Mouse (Mus musculus) MEL (cell line): ENCODE data around the gene Emd.
A peak's percentile ranks its signal among the peaks of the same experiment; 100 is the strongest.

Experiments used
- CTCF ChIP-seq, 3 experiments: IDR thresholded peaks in 2 of 3; conservative IDR thresholded peaks in 1 of 3; 2 replicates each; pipeline ENCODE4 v1.5.1; 2011 to 2012; ENCODE audit warnings: low read length in 3 of 3, low read depth in 2 of 3, mild to moderate bottlenecking in 2 of 3, improper control_type of control experiment in 1 of 3, inconsistent platforms in 1 of 3, mixed read lengths in 1 of 3, moderate library complexity in 1 of 3; ENCODE audit not compliant: control insufficient read depth in 1 of 3, insufficient read depth in 1 of 3, poor library complexity in 1 of 3, severe bottlenecking in 1 of 3
- GATA1 ChIP-seq: IDR thresholded peaks from 2 replicates; pipeline ENCODE4 v1.6.1; 2011; ENCODE audit warnings: low read depth, low read length, improper control_type of control experiment
- MXI1 ChIP-seq: IDR thresholded peaks from 2 replicates; pipeline ENCODE4 v1.6.1; 2011; ENCODE audit warnings: mild to moderate bottlenecking, low read depth, low read length, improper control_type of control experiment
- NELFE ChIP-seq: IDR thresholded peaks from 2 replicates; pipeline ENCODE4 v1.6.1; 2011; ENCODE audit warnings: low read depth, low read length, improper control_type of control experiment
- POLR2A ChIP-seq, 2 experiments: IDR thresholded peaks; 2 replicates each; pipeline ENCODE4 v1.6.1; 2011 to 2012; ENCODE audit warnings: low read length in 2 of 2, mild to moderate bottlenecking in 2 of 2, control low read depth in 1 of 2, improper control_type of control experiment in 1 of 2, low read depth in 1 of 2, moderate library complexity in 1 of 2; ENCODE audit not compliant: control insufficient read depth in 1 of 2, insufficient read depth in 1 of 2, poor library complexity in 1 of 2
- POLR2AphosphoS2 ChIP-seq: IDR thresholded peaks from 2 replicates; pipeline ENCODE4 v1.6.1; 2011; ENCODE audit warnings: low read length, improper control_type of control experiment
- TAL1 ChIP-seq: IDR thresholded peaks from 2 replicates; pipeline ENCODE4 v1.6.1; 2012; ENCODE audit warnings: mild to moderate bottlenecking, inconsistent platforms, low read length, moderate library complexity, mixed read lengths
- UBTF ChIP-seq: IDR thresholded peaks from 2 replicates; pipeline ENCODE4 v1.6.1; 2012; ENCODE audit warnings: low read depth, mild to moderate bottlenecking, inconsistent platforms, low read length, improper control_type of control experiment, moderate library complexity, borderline replicate concordance; ENCODE audit not compliant: insufficient read depth
- ZKSCAN1 ChIP-seq: IDR thresholded peaks from 2 replicates; pipeline ENCODE4 v1.6.1; 2012; ENCODE audit warnings: low read depth, mild to moderate bottlenecking, inconsistent platforms, low read length, improper control_type of control experiment, moderate library complexity

GRCm38 (mm10) chrX:74248651-74249050 lies 5.8 kb upstream of the Emd start:
- TF ChIP-seq TAL1 = no peak
- no peak for TF ChIP-seq POLR2A (IDR thresholded peaks at IDR 0.05; ENCODE audit: control insufficient read depth in 1 of 2, insufficient read depth in 1 of 2, low read depth in 1 of 2, low read length in 2 of 2, poor library complexity in 1 of 2)
- TF ChIP-seq NELFE = no peak
- TF ChIP-seq MXI1 = no peak
- TF ChIP-seq UBTF = no peak
- peak in 2 of 3 experiments; percentile 46 to 67; a peak in 5 of 6 replicates for TF ChIP-seq CTCF (IDR thresholded peaks at IDR 0.05 in 2 of 3, conservative IDR thresholded peaks at IDR 0.05 in 1 of 3; ENCODE audit: control insufficient read depth in 1 of 3, insufficient read depth in 1 of 3, low read depth in 2 of 3, low read length in 3 of 3, poor library complexity in 1 of 3, severe bottlenecking in 1 of 3)
- TF ChIP-seq GATA1 = no peak
- no peak for TF ChIP-seq ZKSCAN1
- no peak for TF ChIP-seq POLR2AphosphoS2
